In the genomic region with DNA sequence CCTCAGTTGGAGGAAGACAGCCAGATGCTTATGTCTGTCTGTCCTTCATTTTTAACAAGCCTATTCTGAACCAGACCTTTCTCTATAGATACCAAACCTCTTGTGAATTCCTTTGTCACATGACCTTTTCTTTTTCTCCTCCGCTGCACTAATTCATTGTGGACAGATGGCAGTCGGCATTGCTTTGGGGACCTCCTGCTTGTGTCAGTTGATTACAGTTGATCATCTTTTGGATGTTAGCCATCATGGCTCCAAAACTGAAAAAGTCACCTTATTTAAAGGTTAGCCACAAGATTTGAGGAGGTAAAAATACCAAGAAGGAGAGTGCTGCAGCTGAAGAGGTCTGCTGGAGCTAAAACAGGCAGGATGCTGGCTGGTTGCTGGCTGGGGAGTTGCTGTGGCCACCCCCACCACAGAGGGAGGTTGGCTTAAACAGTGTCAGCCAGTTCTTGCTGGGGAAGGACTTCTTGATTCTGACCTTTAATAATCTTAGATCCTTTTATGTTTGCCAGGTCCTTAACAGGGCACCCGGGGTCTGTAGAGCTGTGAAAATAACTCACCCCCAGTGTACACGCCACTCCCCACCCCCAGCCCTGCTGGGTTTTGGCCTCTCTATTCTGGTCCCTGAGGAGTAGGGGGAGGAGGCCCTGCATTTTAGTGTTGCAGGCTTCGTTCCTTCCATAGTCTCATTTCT, we compare ENCODE assay signal across 14 mouse cellular contexts. TPM values are rescaled to one million over a fixed set of nuclear protein-coding genes. Genes with fewer than 3 reads are reported as not detected.
DNase-seq lines count a peak whose midpoint lies in the region; ATAC-seq and TF ChIP-seq lines count a peak whose summit lies in the region.
"Had no signal": no experiment of that assay in that cellular context is flagged by ENCODE, and none has a peak within 500 bp of the region (broad histone marks: within the 10 kb centered on the region; RNA-seq: fewer than 3 reads in every experiment).

No protein-coding gene starts in this region.

- H3K4me1 ChIP-seq in forebrain, embryonic 14.5 days (ENCODE audit: control insufficient read depth, insufficient read depth, low read length), result peaks cover 11% of the 10 kb centered on the region
- peaks cover 4% of the 10 kb centered on the region; the same call in 1 of the 2 replicates for H3K4me1 ChIP-seq in forebrain, embryonic 15.5 days
- H3K4me1 ChIP-seq in neural tube, embryonic 13.5 days (replicated peaks), result peaks cover 16% of the 10 kb centered on the region
- peaks cover 17% of the 10 kb centered on the region for H3K4me1 ChIP-seq in hindbrain, embryonic 12.5 days
- H3K4me1 ChIP-seq in kidney, adult 2 months (ENCODE audit: control insufficient read depth, insufficient read depth, low read length), result peaks cover 5% of the 10 kb centered on the region; the same call in 1 of the 2 replicates
- H3K4me1 ChIP-seq: embryonic facial prominence, embryonic 15.5 days; intestine, embryonic 15.5 days had no signal

- TF ChIP-seq CTCF in kidney, adult 2 months (conservative IDR thresholded peaks at IDR 0.05; ENCODE audit: insufficient read depth, insufficient read length, low read depth, low read length), result no peak

- no peak for TF ChIP-seq POLR2A in kidney, adult 2 months (IDR thresholded peaks at IDR 0.05; ENCODE audit: low read depth, low read length)

- H3K9ac ChIP-seq in forebrain, embryonic 14.5 days (ENCODE audit: low read length), result no peak overlapping the region
- no peak overlapping the region for H3K9ac ChIP-seq in forebrain, embryonic 15.5 days (replicated peaks)
- H3K9ac ChIP-seq in neural tube, embryonic 13.5 days, result no peak overlapping the region
- H3K9ac ChIP-seq in hindbrain, embryonic 12.5 days, result no peak overlapping the region
- H3K9ac ChIP-seq: embryonic facial prominence, embryonic 15.5 days; heart, embryonic 12.5 days; intestine, embryonic 15.5 days; liver, embryonic 12.5 days had no signal

- H3K27me3 ChIP-seq in forebrain, embryonic 14.5 days (replicated peaks; ENCODE audit: control insufficient read depth, insufficient read depth, low read length), result no peaks in the 10 kb centered on the region
- no peaks in the 10 kb centered on the region for H3K27me3 ChIP-seq in forebrain, embryonic 15.5 days
- H3K27me3 ChIP-seq in neural tube, embryonic 13.5 days, result no peaks in the 10 kb centered on the region
- H3K27me3 ChIP-seq in hindbrain, embryonic 12.5 days, result no peaks in the 10 kb centered on the region
- no peaks in the 10 kb centered on the region for H3K27me3 ChIP-seq in kidney, adult 2 months (replicated peaks; ENCODE audit: control insufficient read depth, insufficient read depth, low read length)
- H3K27me3 ChIP-seq: embryonic facial prominence, embryonic 15.5 days; heart, embryonic 12.5 days; intestine, embryonic 15.5 days; liver, embryonic 12.5 days had no signal

- 49% methylated on average over 5 of the region's 5 CpGs for WGBS in forebrain, embryonic 14.5 days
- 48% methylated on average over 5 of the region's 5 CpGs for WGBS in forebrain, embryonic 15.5 days
- 46% methylated on average over 5 of the region's 5 CpGs for WGBS in neural tube, embryonic 13.5 days
- WGBS in hindbrain, embryonic 12.5 days, result 46% methylated on average over 5 of the region's 5 CpGs
- 79% methylated on average over 5 of the region's 5 CpGs for WGBS in kidney, adult 2 months

- peak; percentile 46; the same call in 1 of the 2 replicates for ATAC-seq in forebrain, embryonic 14.5 days
- ATAC-seq in forebrain, embryonic 15.5 days (replicated peaks), result no peak
- no peak for ATAC-seq in neural tube, embryonic 13.5 days (ENCODE audit: low read depth)
- no peak for ATAC-seq in hindbrain, embryonic 12.5 days (ENCODE audit: low FRiP score)
- ATAC-seq: intestine, embryonic 15.5 days; liver, embryonic 12.5 days had no signal

- peaks cover 77% of the 10 kb centered on the region for H3K36me3 ChIP-seq in forebrain, embryonic 14.5 days (ENCODE audit: control insufficient read depth, insufficient read depth, low read length)
- H3K36me3 ChIP-seq in forebrain, embryonic 15.5 days, result peaks cover 71% of the 10 kb centered on the region
- peaks cover 84% of the 10 kb centered on the region for H3K36me3 ChIP-seq in neural tube, embryonic 13.5 days
- H3K36me3 ChIP-seq in hindbrain, embryonic 12.5 days, result peaks cover 59% of the 10 kb centered on the region
- H3K36me3 ChIP-seq in kidney, adult 2 months (ENCODE audit: control insufficient read depth, insufficient read depth, low read length), result peaks cover 2% of the 10 kb centered on the region

- 0 out of 2 replicates have a peak overlapping the region, but pooled peaks have one; percentile 15 for H3K27ac ChIP-seq in forebrain, embryonic 14.5 days (ENCODE audit: low read depth, low read length)
- no peak overlapping the region for H3K27ac ChIP-seq in forebrain, embryonic 15.5 days (replicated peaks)
- peak overlapping the region; percentile 46 for H3K27ac ChIP-seq in neural tube, embryonic 13.5 days (replicated peaks)
- H3K27ac ChIP-seq in hindbrain, embryonic 12.5 days, result peak overlapping the region; percentile 46
- H3K27ac ChIP-seq in kidney, adult 2 months (ENCODE audit: insufficient read depth, low read depth, low read length), result no peak overlapping the region
- H3K27ac ChIP-seq: embryonic facial prominence, embryonic 15.5 days; intestine, embryonic 15.5 days; liver, embryonic 12.5 days had no signal

- DNase-seq in forebrain, embryonic 14.5 days (ENCODE audit: low spot score), result peak; percentile 27
- DNase-seq in neural tube, embryonic 10.5 days (ENCODE audit: extremely low spot score, low spot score), result no peak
- DNase-seq in kidney, adult 2 months, result no peak
- DNase-seq in adrenal gland, adult 2 months, result no peak
- DNase-seq in spleen, postnatal 4 days (ENCODE audit: low spot score in 2 of 2), result no peak
- DNase-seq: thymus, postnatal 36 days had no signal

- no peaks in the 10 kb centered on the region for H3K9me3 ChIP-seq in forebrain, embryonic 14.5 days (replicated peaks; ENCODE audit: control insufficient read depth, low read length)
- no peaks in the 10 kb centered on the region for H3K9me3 ChIP-seq in forebrain, embryonic 15.5 days
- H3K9me3 ChIP-seq in neural tube, embryonic 13.5 days, result no peaks in the 10 kb centered on the region
- no peaks in the 10 kb centered on the region for H3K9me3 ChIP-seq in hindbrain, embryonic 12.5 days (replicated peaks)
- H3K9me3 ChIP-seq: embryonic facial prominence, embryonic 15.5 days; heart, embryonic 12.5 days; intestine, embryonic 15.5 days; liver, embryonic 12.5 days had no signal

- no peak overlapping the region for H3K4me2 ChIP-seq in forebrain, embryonic 14.5 days (ENCODE audit: low read length)
- H3K4me2 ChIP-seq in forebrain, embryonic 15.5 days (replicated peaks), result no peak overlapping the region
- no peak overlapping the region for H3K4me2 ChIP-seq in neural tube, embryonic 13.5 days
- no peak overlapping the region for H3K4me2 ChIP-seq in hindbrain, embryonic 12.5 days (replicated peaks)
- H3K4me2 ChIP-seq: embryonic facial prominence, embryonic 15.5 days; heart, embryonic 12.5 days; intestine, embryonic 15.5 days; liver, embryonic 12.5 days had no signal

- no peak overlapping the region for H3K4me3 ChIP-seq in forebrain, embryonic 14.5 days (ENCODE audit: low read depth, low read length)
- no peak overlapping the region for H3K4me3 ChIP-seq in forebrain, embryonic 15.5 days
- H3K4me3 ChIP-seq in neural tube, embryonic 13.5 days, result no peak overlapping the region
- H3K4me3 ChIP-seq in hindbrain, embryonic 12.5 days, result no peak overlapping the region
- H3K4me3 ChIP-seq in kidney, adult 2 months (ENCODE audit: insufficient read depth, low read depth, low read length), result no peak overlapping the region
- H3K4me3 ChIP-seq: embryonic facial prominence, embryonic 15.5 days; heart, embryonic 12.5 days; intestine, embryonic 15.5 days; liver, embryonic 12.5 days; myocyte had no signal

RNA-seq across cellular contexts. Expression of a gene that starts 40.1 kb away (rescaled TPM):
- 23.3 and 28.3 TPM in 2 replicates for polyA plus RNA-seq in forebrain, embryonic 14.5 days (2014; fragmentation: Nextera tagmentation; extraction: Ambion mirVana)
- 37.0 and 37.5 TPM in 2 replicates for polyA plus RNA-seq in forebrain, embryonic 15.5 days (2015; fragmentation: Nextera tagmentation; extraction: Ambion mirVana)
- 36.1 and 39.2 TPM in 2 replicates for polyA plus RNA-seq in neural tube, embryonic 13.5 days (2015; fragmentation: Nextera tagmentation; extraction: Ambion mirVana)
- polyA plus RNA-seq in hindbrain, embryonic 12.5 days (2016; fragmentation: Nextera tagmentation; extraction: Ambion mirVana), result 46.1 and 51.2 TPM in 2 replicates
- 52.2 and 60.9 TPM in 2 replicates for polyA plus RNA-seq in kidney, adult 2 months (2012; rRNA removed)
- total RNA-seq in adrenal gland, adult 2 months (2021), result 100 to 1,000 TPM; 145 TPM
- 165 and 168 TPM in 2 replicates for polyA plus RNA-seq in adrenal gland, adult 2 months (2012; rRNA removed)

Comparison
In these comparisons a context has a peak if more than half of its experiments do, and no peak if none do; other contexts are left out.
1. H3K27ac ChIP-seq: peak in forebrain, embryonic 14.5 days (single experiment), neural tube, embryonic 13.5 days (single experiment) and hindbrain, embryonic 12.5 days (single experiment); none in forebrain, embryonic 15.5 days (single experiment) and kidney, adult 2 months (single experiment).